Mouse (Mus musculus) stomach, embryonic 15.5 days (tissue): Measurements from ENCODE around the gene Oard1. TPM values are rescaled to one million over a fixed set of nuclear protein-coding genes. Genes with fewer than 3 reads are reported as not detected.
A peak's percentile ranks its signal among the peaks of the same experiment; 100 is the strongest.

ENCODE experiments used
- ATAC-seq: fragments of 200-750 bp; cut with Nextera tagmentation; 2 replicates; pipeline ENCODE4 v1.8.0; 2017; ENCODE audit warnings: low read depth, moderate number of reproducible peaks, moderate TSS enrichment; ENCODE audit not compliant: insufficient read depth, low FRiP score
- H3K27ac ChIP-seq: fragments of 300-500 bp; sonication (generic); 2 replicates; pipeline ENCODE4 v1.5.1; 2015; ENCODE audit warnings: mild to moderate bottlenecking, inconsistent platforms
- H3K27me3 ChIP-seq: fragments of 300-500 bp; sonication (generic); replicated peaks from 2 replicates; pipeline ENCODE4 v1.6.1; 2015; ENCODE audit warnings: inconsistent platforms
- H3K36me3 ChIP-seq: fragments of 300-500 bp; sonication (generic); 2 replicates; pipeline ENCODE4 v1.6.1; 2015; ENCODE audit warnings: inconsistent platforms
- H3K4me1 ChIP-seq: fragments of 300-500 bp; sonication (generic); 2 replicates; pipeline ENCODE4 v1.6.1; 2015; ENCODE audit warnings: inconsistent platforms
- H3K4me2 ChIP-seq: fragments of 300-500 bp; sonication (generic); 2 replicates; pipeline ENCODE4 v1.6.1; 2015; ENCODE audit warnings: mild to moderate bottlenecking, inconsistent platforms
- H3K4me3 ChIP-seq: fragments of 300-500 bp; sonication (generic); replicated peaks from 2 replicates; pipeline ENCODE4 v1.5.1; 2015; ENCODE audit warnings: inconsistent platforms
- H3K9ac ChIP-seq: fragments of 300-500 bp; sonication (generic); 2 replicates; pipeline ENCODE4 v1.6.1; 2015; ENCODE audit warnings: inconsistent platforms
- H3K9me3 ChIP-seq: fragments of 300-500 bp; sonication (generic); 2 replicates; pipeline ENCODE4 v1.6.1; 2016; ENCODE audit warnings: inconsistent platforms
- WGBS: fragments of 180-500 bp; shearing (Covaris S2); methylation state at CpG from one replicate; pipeline ENCODE4 v1.1.7; 2015; 5-methylcytosine and 5-hydroxymethylcytosine counted together
- polyA plus RNA-seq: library from polyadenylated mRNA; unstranded; fragments of >200 nt; fragmentation: Nextera tagmentation; extraction: Ambion mirVana; gene quantifications from 2 replicates; pipeline ENCODE4 v1.2.1, GENCODE M21; 2015

Gene Oard1
- polyA plus RNA-seq, 1 experiment from 2014 or later, result 61.1 TPM

GRCm38 (mm10) chr17:48430394-48430793 is 20.6 kb downstream of the Oard1 start:
- no peak for ATAC-seq

GRCm38 (mm10) chr17:48431054-48431453 is 21.2 kb downstream of the Oard1 start:
- Histone ChIP-seq H3K27ac (peak overlapping the region; percentile 74), H3K4me3 (no peak overlapping the region), H3K4me1 (peaks cover 38% of the 10 kb centered on the region), H3K9me3 (no peaks in the 10 kb centered on the region), H3K36me3 (no peaks in the 10 kb centered on the region), H3K4me2 (no peak overlapping the region), H3K9ac (no peak overlapping the region), H3K27me3 (no peaks in the 10 kb centered on the region)
- WGBS, result 71% methylated on average over 5 of the region's 5 CpGs
- ATAC-seq, result no peak

More at GRCm38 (mm10) chr17:48430394-48430793, 20.6 kb downstream of the Oard1 start:
- Histone ChIP-seq H3K36me3 (no peaks in the 10 kb centered on the region), H3K27me3 (no peaks in the 10 kb centered on the region), H3K4me2 (no peak overlapping the region), H3K4me3 (no peak overlapping the region), H3K9me3 (no peaks in the 10 kb centered on the region), H3K9ac (no peak overlapping the region), H3K27ac (peak overlapping the region; percentile 49; the same call in 1 of the 2 replicates), H3K4me1 (peaks cover 39% of the 10 kb centered on the region)
- 20% methylated on average over 5 of the region's 5 CpGs for WGBS

GRCm38 (mm10) chr17:48432158-48432980 is 22.6 kb downstream of the Oard1 start, which contains the start of gene Apobec2:
Gene Apobec2 (minus strand): TSS chr17:48432930.
- no peak within 1 kb of the TSS for H3K4me2 ChIP-seq
- H3K9ac ChIP-seq, result no peak within 1 kb of the TSS
- H3K27me3 ChIP-seq, result no peaks in the 10 kb centered on the region
- 0 out of 2 replicates have a peak, but pooled peaks have one; percentile 16 for ATAC-seq
- H3K4me1 ChIP-seq, result peaks cover 36% of the 10 kb centered on the region
- H3K27ac ChIP-seq, result peak within 1 kb of the TSS; percentile 28; the same call in 1 of the 2 replicates
- no peak within 1 kb of the TSS for H3K4me3 ChIP-seq
- 50% methylated on average over 16 of the region's 16 CpGs for WGBS
- H3K36me3 ChIP-seq, result no peaks in the 10 kb centered on the region
- no peaks in the 10 kb centered on the region for H3K9me3 ChIP-seq

- Histone ChIP-seq H3K27ac (peak overlapping the region; percentile 28; the same call in 1 of the 2 replicates), H3K4me1 (peaks cover 34% of the 10 kb centered on the region), H3K4me3 (no peak overlapping the region), H3K27me3 (no peaks in the 10 kb centered on the region), H3K36me3 (no peaks in the 10 kb centered on the region), H3K9ac (no peak overlapping the region), H3K9me3 (no peaks in the 10 kb centered on the region), H3K4me2 (no peak overlapping the region)
- 76% methylated on average over 20 of the region's 20 CpGs for WGBS
- no peak for ATAC-seq
These were observed 23.3 kb downstream of the Oard1 start for GRCm38 (mm10) chr17:48433006-48433655.

- H3K4me2 ChIP-seq, result no peak overlapping the region
- H3K9me3 ChIP-seq, result no peaks in the 10 kb centered on the region
- H3K27ac ChIP-seq, result 0 out of 2 replicates have a peak overlapping the region, but pooled peaks have one; percentile 22
- peaks cover 28% of the 10 kb centered on the region for H3K4me1 ChIP-seq
- no peak overlapping the region for H3K4me3 ChIP-seq
- WGBS, result 45% methylated on average over 6 of the region's 6 CpGs
- no peaks in the 10 kb centered on the region for H3K27me3 ChIP-seq
- no peak overlapping the region for H3K9ac ChIP-seq
- ATAC-seq, result no peak
- H3K36me3 ChIP-seq, result no peaks in the 10 kb centered on the region
These were observed 24.0 kb downstream of the Oard1 start for GRCm38 (mm10) chr17:48433689-48434330.

GRCm38 (mm10) chr17:48434479-48434878 is 24.7 kb downstream of the Oard1 start:
- 79% methylated on average over 5 of the region's 5 CpGs for WGBS
- Histone ChIP-seq H3K27me3 (no peaks in the 10 kb centered on the region), H3K4me1 (peaks cover 28% of the 10 kb centered on the region), H3K27ac (no peak overlapping the region), H3K4me3 (no peak overlapping the region), H3K36me3 (no peaks in the 10 kb centered on the region), H3K9me3 (no peaks in the 10 kb centered on the region), H3K4me2 (no peak overlapping the region), H3K9ac (no peak overlapping the region)
- ATAC-seq, result no peak

GRCm38 (mm10) chr17:48436487-48436886 is 26.7 kb downstream of the Oard1 start:
- 75% methylated on average over 1 of the region's 1 CpGs for WGBS
- Histone ChIP-seq H3K36me3 (no peaks in the 10 kb centered on the region), H3K27me3 (no peaks in the 10 kb centered on the region), H3K9me3 (no peaks in the 10 kb centered on the region), H3K27ac (peak overlapping the region; percentile 55; the same call in 1 of the 2 replicates), H3K4me1 (peaks cover 16% of the 10 kb centered on the region), H3K4me3 (no peak overlapping the region), H3K4me2 (no peak overlapping the region), H3K9ac (no peak overlapping the region)
- peak; percentile 12; the same call in 1 of the 2 replicates for ATAC-seq

GRCm38 (mm10) chr17:48437421-48437911 is 27.7 kb downstream of the Oard1 start:
- 27% methylated on average over 7 of the region's 7 CpGs for WGBS
- peaks cover 13% of the 10 kb centered on the region for H3K4me1 ChIP-seq
- no peak overlapping the region for H3K4me2 ChIP-seq
- H3K36me3 ChIP-seq, result no peaks in the 10 kb centered on the region
- H3K27me3 ChIP-seq, result no peaks in the 10 kb centered on the region
- peak; percentile 24; the same call in 1 of the 2 replicates for ATAC-seq
- H3K27ac ChIP-seq, result peak overlapping the region; percentile 55
- no peak overlapping the region for H3K4me3 ChIP-seq
- no peak overlapping the region for H3K9ac ChIP-seq
- H3K9me3 ChIP-seq, result no peaks in the 10 kb centered on the region

GRCm38 (mm10) chr17:48442745-48443457 is 33.1 kb downstream of the Oard1 start:
- ATAC-seq, result peak; percentile 42; the same call in 1 of the 2 replicates
- no peaks in the 10 kb centered on the region for H3K4me1 ChIP-seq
- no peaks in the 10 kb centered on the region for H3K9me3 ChIP-seq
- WGBS, result 65% methylated on average over 7 of the region's 7 CpGs
- no peaks in the 10 kb centered on the region for H3K27me3 ChIP-seq
- no peak overlapping the region for H3K9ac ChIP-seq
- no peak overlapping the region for H3K4me3 ChIP-seq
- no peak overlapping the region for H3K27ac ChIP-seq
- H3K36me3 ChIP-seq, result no peaks in the 10 kb centered on the region
- H3K4me2 ChIP-seq, result no peak overlapping the region

- H3K9me3 ChIP-seq, result no peaks in the 10 kb centered on the region
- H3K4me1 ChIP-seq, result no peaks in the 10 kb centered on the region
- no peak overlapping the region for H3K27ac ChIP-seq
- 76% methylated on average over 16 of the region's 16 CpGs for WGBS
- no peak overlapping the region for H3K4me2 ChIP-seq
- no peaks in the 10 kb centered on the region for H3K36me3 ChIP-seq
- no peak overlapping the region for H3K4me3 ChIP-seq
- no peak overlapping the region for H3K9ac ChIP-seq
- no peak for ATAC-seq
- H3K27me3 ChIP-seq, result no peaks in the 10 kb centered on the region
These were observed 33.8 kb downstream of the Oard1 start for GRCm38 (mm10) chr17:48443542-48444145.

GRCm38 (mm10) chr17:48447675-48448074 is 37.9 kb downstream of the Oard1 start:
- no peaks in the 10 kb centered on the region for H3K9me3 ChIP-seq
- no peak overlapping the region for H3K9ac ChIP-seq
- H3K27me3 ChIP-seq, result no peaks in the 10 kb centered on the region
- no peak overlapping the region for H3K4me2 ChIP-seq
- no peak overlapping the region for H3K27ac ChIP-seq
- H3K4me3 ChIP-seq, result no peak overlapping the region
- H3K4me1 ChIP-seq, result 0 out of 2 replicates have a peak, but pooled peaks cover 8% of the 10 kb centered on the region
- WGBS, result 71% methylated on average over 8 of the region's 8 CpGs
- H3K36me3 ChIP-seq, result no peaks in the 10 kb centered on the region
- no peak for ATAC-seq
